Mouse (Mus musculus) spleen, adult 2 months (tissue): Measurements from ENCODE around the gene Clcnkb.

Experiments
- CTCF ChIP-seq: fragments of 200-500 bp; IDR thresholded peaks from 2 replicates; pipeline ENCODE4 v1.5.1; 2011; ENCODE audit warnings: mild to moderate bottlenecking, inconsistent platforms; ENCODE audit not compliant: insufficient read depth, insufficient read length, insufficient replicate concordance; ENCODE audit errors: extremely low read depth
- POLR2A ChIP-seq: fragments of 200-500 bp; IDR thresholded peaks from 2 replicates; pipeline ENCODE4 v1.6.1; 2011; ENCODE audit warnings: low read depth, low read length, inconsistent platforms

DNA sequence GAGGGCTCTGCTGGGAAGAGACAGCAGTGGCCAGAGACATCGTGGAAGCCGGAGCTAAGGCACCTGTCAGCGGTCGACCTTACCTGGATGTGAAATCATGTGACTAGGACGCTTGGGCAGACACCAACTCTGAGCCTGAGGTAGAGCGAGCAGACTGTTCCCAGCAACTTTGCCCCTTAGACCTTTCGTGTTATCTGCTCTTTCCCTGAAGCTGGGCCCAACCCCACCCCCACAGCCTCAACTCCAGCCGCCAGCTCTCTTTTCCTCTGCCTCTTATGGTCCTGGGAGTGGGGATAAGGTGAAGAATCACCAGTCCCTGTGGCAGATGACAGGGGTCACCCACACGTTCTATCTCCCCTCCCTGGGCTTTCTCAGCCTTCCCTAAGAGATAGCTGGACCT lies 5.1 kb upstream of the Clcnkb start:
- TF ChIP-seq POLR2A (no peak), CTCF (no peak)
